Mouse (Mus musculus): ENCODE data around the gene Lrrc75a.

DNA sequence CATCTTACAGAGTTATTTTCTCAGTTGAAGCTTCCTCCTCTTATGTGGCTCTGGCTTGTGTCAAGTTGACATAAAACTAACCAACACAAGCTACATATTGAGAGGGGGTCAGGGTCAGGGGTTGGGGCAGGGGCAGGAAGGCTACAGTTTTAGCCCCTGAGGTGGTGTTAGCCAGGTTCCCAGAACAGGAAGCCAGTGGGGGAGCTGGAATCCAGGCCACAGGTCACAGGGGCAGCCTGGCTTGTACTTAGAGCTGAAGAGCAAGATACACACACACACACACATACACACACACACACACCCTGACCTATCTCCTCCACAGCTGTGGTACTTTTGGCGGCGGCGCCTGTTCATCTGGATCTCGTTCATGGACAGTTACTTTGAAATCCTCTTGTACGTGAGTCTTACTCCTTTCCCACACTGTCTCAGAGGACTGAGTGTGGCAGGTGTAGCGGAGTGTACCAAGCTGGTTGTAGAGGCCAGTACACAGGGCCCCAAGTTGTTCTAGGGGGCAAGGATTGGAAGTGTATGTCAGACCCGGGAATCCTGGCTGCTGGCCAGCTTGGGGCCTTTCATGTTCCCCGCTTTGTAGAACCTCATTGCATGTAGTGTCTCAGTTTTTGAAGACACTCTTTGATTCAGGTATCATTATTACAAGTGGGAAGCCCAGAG is 56.3 kb downstream of the Lrrc75a start:
- TF ChIP-seq CTCF (IDR thresholded peaks at IDR 0.05 in 2 of 3, conservative IDR thresholded peaks at IDR 0.05 in 1 of 3; ENCODE audit: control insufficient read depth in 1 of 3, insufficient read depth in 1 of 3, low read depth in 2 of 3, low read length in 3 of 3, poor library complexity in 1 of 3, severe bottlenecking in 1 of 3) (no peak), POLR2AphosphoS2 (IDR thresholded peaks at IDR 0.05; ENCODE audit: low read length) (no peak), POLR2A (IDR thresholded peaks at IDR 0.05; ENCODE audit: control insufficient read depth in 1 of 2, insufficient read depth in 1 of 2, low read depth in 1 of 2, low read length in 2 of 2, poor library complexity in 1 of 2) (no peak), E2F4 (IDR thresholded peaks at IDR 0.05; ENCODE audit: borderline replicate concordance, low read depth, low read length) (no peak), POLR2AphosphoS5 (IDR thresholded peaks at IDR 0.05; ENCODE audit: borderline replicate concordance, low read depth, low read length) (no peak), EP300 (IDR thresholded peaks at IDR 0.05; ENCODE audit: low read depth in 1 of 2, low read length in 2 of 2) (no peak), CHD1 (IDR thresholded peaks at IDR 0.05; ENCODE audit: low read depth, low read length) (no peak)
